Mouse (Mus musculus): ENCODE measurements around the gene Pdik1l. TPM values are rescaled to one million over a fixed set of nuclear protein-coding genes. Genes with fewer than 3 reads are reported as not detected.

Gene Pdik1l
- polyA plus RNA-seq, 2 experiments = 9.6 to 18.4 TPM

GRCm38 (mm10) chr4:134250930-134251240, 36.8 kb downstream of the Pdik1l start:
- H3K4me3 ChIP-seq (replicated peaks; ENCODE audit: low read length) = peak overlapping the region; percentile 53
- ATAC-seq (ENCODE audit: low FRiP score, low read depth) (no peak), DNase-seq (ENCODE audit: low spot score) (no peak)
- TF ChIP-seq POLR2A (IDR thresholded peaks at IDR 0.05; ENCODE audit: borderline replicate concordance, extremely low read depth, insufficient read depth, insufficient read length) = no peak
- no peaks in the 10 kb centered on the region for H3K9me3 ChIP-seq (ENCODE audit: control insufficient read depth, low read length)
- H3K9ac ChIP-seq (ENCODE audit: low read depth, low read length, severe bottlenecking) = peak overlapping the region; percentile 57
- H3K36me3 ChIP-seq (ENCODE audit: control insufficient read depth, insufficient read depth, low read length) = no peaks in the 10 kb centered on the region
- H3K27me3 ChIP-seq (ENCODE audit: control insufficient read depth, insufficient read depth, low read length) = peaks cover 58% of the 10 kb centered on the region
- peaks cover 26% of the 10 kb centered on the region for H3K4me1 ChIP-seq (ENCODE audit: control insufficient read depth, insufficient read depth, low read length)
- 16% methylated on average over 10 of the region's 10 CpGs for WGBS
- no peak overlapping the region for H3K27ac ChIP-seq (replicated peaks; ENCODE audit: low read depth, low read length)
- H3K4me2 ChIP-seq (replicated peaks; ENCODE audit: low read depth, low read length, severe bottlenecking) = peak overlapping the region; percentile 99

GRCm38 (mm10) chr4:134250116-134250929, 37.4 kb downstream of the Pdik1l start:
- H3K36me3 ChIP-seq (ENCODE audit: control insufficient read depth, insufficient read depth, low read length) = no peaks in the 10 kb centered on the region

GRCm38 (mm10) chr4:134249651-134250050, 38.0 kb downstream of the Pdik1l start:
- Histone ChIP-seq H3K27ac (replicated peaks; ENCODE audit: low read depth, low read length) (no peak overlapping the region), H3K9me3 (ENCODE audit: control insufficient read depth, low read length) (no peaks in the 10 kb centered on the region), H3K4me1 (ENCODE audit: control insufficient read depth, insufficient read depth, low read length) (peaks cover 32% of the 10 kb centered on the region), H3K4me3 (replicated peaks; ENCODE audit: low read length) (peak overlapping the region; percentile 53), H3K9ac (ENCODE audit: low read depth, low read length, severe bottlenecking) (peak overlapping the region; percentile 34), H3K36me3 (ENCODE audit: control insufficient read depth, insufficient read depth, low read length) (no peaks in the 10 kb centered on the region), H3K27me3 (ENCODE audit: control insufficient read depth, insufficient read depth, low read length) (peaks cover 58% of the 10 kb centered on the region), H3K4me2 (replicated peaks; ENCODE audit: low read depth, low read length, severe bottlenecking) (peak overlapping the region; percentile 71)
- 1% methylated on average over 30 of the region's 30 CpGs for WGBS
- peak; percentile 71 for DNase-seq (ENCODE audit: low spot score)
- TF ChIP-seq POLR2A (IDR thresholded peaks at IDR 0.05; ENCODE audit: borderline replicate concordance, extremely low read depth, insufficient read depth, insufficient read length) = no peak
- ATAC-seq (ENCODE audit: low FRiP score, low read depth) = peak; percentile 66

More at GRCm38 (mm10) chr4:134250116-134250929, 37.4 kb downstream of the Pdik1l start:
- H3K27ac ChIP-seq (replicated peaks; ENCODE audit: low read depth, low read length) = no peak overlapping the region
- WGBS = 12% methylated on average over 27 of the region's 27 CpGs
- H3K4me2 ChIP-seq (replicated peaks; ENCODE audit: low read depth, low read length, severe bottlenecking) = peak overlapping the region; percentile 99
- H3K27me3 ChIP-seq (ENCODE audit: control insufficient read depth, insufficient read depth, low read length) = peaks cover 58% of the 10 kb centered on the region
- ATAC-seq (ENCODE audit: low FRiP score, low read depth) (no peak), DNase-seq (ENCODE audit: low spot score) (no peak)
- 0 out of 2 replicates have a peak overlapping the region, but pooled peaks have one; percentile 34 for H3K9ac ChIP-seq (ENCODE audit: low read depth, low read length, severe bottlenecking)
- no peak for TF ChIP-seq POLR2A (IDR thresholded peaks at IDR 0.05; ENCODE audit: borderline replicate concordance, extremely low read depth, insufficient read depth, insufficient read length)
- H3K9me3 ChIP-seq (ENCODE audit: control insufficient read depth, low read length) = no peaks in the 10 kb centered on the region
- peak overlapping the region; percentile 53 for H3K4me3 ChIP-seq (replicated peaks; ENCODE audit: low read length)
- peaks cover 29% of the 10 kb centered on the region for H3K4me1 ChIP-seq (ENCODE audit: control insufficient read depth, insufficient read depth, low read length)

- Histone ChIP-seq H3K9me3 (ENCODE audit: control insufficient read depth, low read length) (no peaks in the 10 kb centered on the region), H3K9ac (ENCODE audit: low read depth, low read length, severe bottlenecking) (peak within 1 kb of the TSS; percentile 78), H3K4me2 (replicated peaks; ENCODE audit: low read depth, low read length, severe bottlenecking) (peak within 1 kb of the TSS; percentile 94), H3K27ac (replicated peaks; ENCODE audit: low read depth, low read length) (no peak within 1 kb of the TSS), H3K4me1 (ENCODE audit: control insufficient read depth, insufficient read depth, low read length) (peaks cover 28% of the 10 kb centered on the region), H3K27me3 (ENCODE audit: control insufficient read depth, insufficient read depth, low read length) (peaks cover 32% of the 10 kb centered on the region), H3K4me3 (replicated peaks; ENCODE audit: low read length) (peak within 1 kb of the TSS; percentile 76), H3K36me3 (ENCODE audit: control insufficient read depth, insufficient read depth, low read length) (no peaks in the 10 kb centered on the region)
- DNase-seq (ENCODE audit: low spot score) = no peak
- 70% methylated on average over 7 of the region's 7 CpGs for WGBS
- no peak for ATAC-seq (ENCODE audit: low FRiP score, low read depth)
- no peak for TF ChIP-seq POLR2A (IDR thresholded peaks at IDR 0.05; ENCODE audit: borderline replicate concordance, extremely low read depth, insufficient read depth, insufficient read length)
Measured at GRCm38 (mm10) chr4:134246719-134247258, 40.9 kb downstream of the Pdik1l start, which contains the start of gene Gm30191. TSS of gene Gm30191 (plus strand) at chr4:134246935.

- WGBS = 36% methylated on average over 4 of the region's 4 CpGs
- Histone ChIP-seq H3K9me3 (ENCODE audit: control insufficient read depth, low read length) (no peaks in the 10 kb centered on the region), H3K27ac (replicated peaks; ENCODE audit: low read depth, low read length) (no peak overlapping the region), H3K27me3 (ENCODE audit: control insufficient read depth, insufficient read depth, low read length) (peaks cover 27% of the 10 kb centered on the region), H3K4me3 (replicated peaks; ENCODE audit: low read length) (no peak overlapping the region), H3K9ac (ENCODE audit: low read depth, low read length, severe bottlenecking) (no peak overlapping the region), H3K4me2 (replicated peaks; ENCODE audit: low read depth, low read length, severe bottlenecking) (no peak overlapping the region), H3K36me3 (ENCODE audit: control insufficient read depth, insufficient read depth, low read length) (no peaks in the 10 kb centered on the region), H3K4me1 (ENCODE audit: control insufficient read depth, insufficient read depth, low read length) (peaks cover 23% of the 10 kb centered on the region)
- TF ChIP-seq POLR2A (IDR thresholded peaks at IDR 0.05; ENCODE audit: borderline replicate concordance, extremely low read depth, insufficient read depth, insufficient read length) = no peak
- DNase-seq (ENCODE audit: low spot score) (no peak), ATAC-seq (ENCODE audit: low FRiP score, low read depth) (no peak)
Measured at GRCm38 (mm10) chr4:134246256-134246655, 41.4 kb downstream of the Pdik1l start.

All from limb, embryonic 14.5 days (tissue).